Mouse (Mus musculus) R1 (cell line): ENCODE measurements around the gene Olfr548-ps1.
A peak's percentile ranks its signal among the peaks of the same experiment; 100 is the strongest.
"Not testable (repeated sequence)": the region's sequence is repeated elsewhere in the genome, so short reads cannot be mapped to it uniquely, and the experiment has no call there.

Experiments
- DNase-seq: peaks from one replicate; pipeline ENCODE4 v3.0.0-alpha.2; 2018; ENCODE audit warnings: low read depth, low spot score

Olfr548-ps1 gene

DNA sequence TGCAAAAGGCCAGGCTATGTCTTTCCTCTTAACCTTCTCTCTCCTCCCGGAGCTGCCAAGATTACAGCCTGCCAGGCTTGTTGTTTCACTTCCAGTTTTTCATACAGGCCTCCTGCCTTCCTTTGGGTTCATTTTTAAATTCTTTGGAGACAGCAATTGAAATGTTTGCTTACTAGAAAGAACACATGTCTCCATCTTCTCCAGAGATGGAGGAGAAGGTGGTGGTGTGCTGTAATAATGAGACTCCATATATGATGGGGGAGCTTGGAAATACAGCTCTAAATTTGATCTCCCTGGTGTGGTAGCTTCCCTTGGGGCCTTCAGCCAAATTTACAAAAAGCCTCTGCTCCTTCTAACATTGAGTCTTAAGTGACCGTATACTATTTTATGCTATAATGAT, at the start of gene Olfr548-ps1:
TSS of gene Olfr548-ps1 (plus strand) at position 301 of the 400 bp plus-strand sequence.
- DNase-seq = no peak

DNA sequence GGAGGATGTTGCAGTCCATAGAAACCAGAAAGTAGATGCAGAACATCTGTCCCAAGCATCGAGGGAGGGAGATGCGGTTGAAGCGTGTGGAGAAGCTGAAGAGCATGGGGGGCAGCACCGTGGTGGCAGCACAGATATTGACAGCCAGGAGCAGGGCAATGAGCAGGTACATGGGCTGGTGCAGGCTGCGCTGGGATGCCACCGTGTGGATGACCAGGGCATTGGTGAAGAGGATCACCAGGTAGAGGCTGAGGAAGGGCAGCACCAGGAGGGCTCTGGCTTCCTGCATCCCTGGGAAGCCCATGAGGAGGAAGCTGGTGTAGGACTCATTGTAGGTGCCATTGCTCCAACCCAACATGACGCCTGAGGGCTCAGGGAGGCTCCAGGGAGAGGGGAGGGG, 46.3 kb upstream of the Olfr548-ps1 start:
- not testable (repeated sequence) for DNase-seq

DNA sequence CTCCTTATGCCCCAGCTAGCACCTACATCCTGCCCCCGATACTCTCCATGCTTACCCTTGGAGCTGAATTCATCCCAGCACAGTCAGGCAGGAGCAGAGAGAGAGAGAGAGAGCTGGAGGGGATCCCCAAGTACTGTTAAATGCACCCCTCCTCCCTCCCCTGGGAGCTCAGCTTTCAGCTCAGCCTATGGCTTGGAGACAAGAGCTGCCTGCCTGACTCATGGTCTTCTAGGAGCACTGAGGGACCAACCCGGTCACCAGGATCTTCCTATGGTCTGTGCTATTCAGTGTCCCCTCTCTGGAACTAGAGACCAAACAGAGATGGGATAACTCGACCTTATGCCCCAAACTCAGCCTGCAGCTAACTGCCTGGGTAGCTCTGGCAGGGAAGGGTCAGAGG, 41.2 kb upstream of the Olfr548-ps1 start, which contains the start of gene Olfr545:
TSS of gene Olfr545 (minus strand) at position 101 of the 400 bp plus-strand sequence.
- DNase-seq = no peak

DNA sequence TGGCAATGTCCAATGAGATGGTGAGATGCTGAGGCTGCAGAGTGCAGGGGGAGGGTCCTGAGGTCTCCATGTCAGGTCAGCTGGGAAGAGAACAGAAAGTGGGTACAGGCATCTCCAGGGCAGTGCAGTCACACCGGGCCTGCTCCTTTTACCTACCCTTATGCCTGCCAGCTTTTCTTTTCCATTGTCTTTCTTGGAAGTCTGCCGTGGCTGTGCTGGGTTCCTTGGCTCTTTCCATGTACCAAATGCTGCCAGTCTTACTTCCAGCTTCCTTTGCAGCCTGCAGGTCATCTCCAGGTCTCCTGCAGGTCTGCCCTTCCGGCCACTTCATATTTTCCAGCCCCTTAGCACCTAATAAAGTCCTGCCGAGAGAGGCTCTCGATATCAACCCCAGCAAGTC, 38.7 kb upstream of the Olfr548-ps1 start:
- no peak for DNase-seq

DNA sequence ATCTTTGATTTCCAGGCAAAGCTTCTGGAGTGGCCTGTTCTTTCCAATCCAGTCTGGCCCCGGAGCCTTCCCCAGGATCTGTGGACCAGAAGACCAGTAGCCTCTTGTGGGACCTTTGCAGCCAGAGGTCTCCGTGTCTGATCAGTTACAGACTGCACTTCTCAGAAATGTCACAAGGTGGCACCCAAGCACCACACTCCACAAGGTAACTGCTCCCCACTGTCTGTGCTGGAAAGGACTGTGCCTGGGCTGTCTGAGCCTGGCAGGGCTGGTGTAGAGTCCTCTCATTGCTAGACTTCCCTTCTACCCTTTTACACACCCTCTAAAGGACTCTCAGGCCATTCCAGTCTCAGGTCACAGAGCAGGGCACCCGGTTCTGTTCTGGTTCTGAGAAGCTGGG, 33.8 kb upstream of the Olfr548-ps1 start:
- DNase-seq = peak; percentile 75

DNA sequence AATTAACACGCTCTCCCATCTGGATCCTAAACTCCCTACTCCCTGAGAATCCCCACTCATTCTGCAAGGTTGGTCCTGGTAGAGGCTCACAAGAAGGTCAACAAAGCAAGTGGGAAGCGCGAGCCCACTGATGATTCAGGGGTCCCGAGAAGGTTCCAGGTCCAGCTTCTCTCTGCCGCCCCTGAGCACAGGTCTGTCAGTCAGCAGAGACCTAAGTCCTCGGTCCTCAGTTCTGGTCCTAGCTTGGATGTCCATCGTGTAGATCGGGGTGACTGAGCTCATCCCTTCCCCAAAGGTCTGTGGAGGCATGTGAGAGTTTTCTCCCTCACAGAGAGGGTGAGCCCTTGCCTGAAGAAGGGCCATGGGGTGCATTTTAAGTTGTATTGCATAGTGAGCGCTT, 32.6 kb upstream of the Olfr548-ps1 start:
- no peak for DNase-seq

DNA sequence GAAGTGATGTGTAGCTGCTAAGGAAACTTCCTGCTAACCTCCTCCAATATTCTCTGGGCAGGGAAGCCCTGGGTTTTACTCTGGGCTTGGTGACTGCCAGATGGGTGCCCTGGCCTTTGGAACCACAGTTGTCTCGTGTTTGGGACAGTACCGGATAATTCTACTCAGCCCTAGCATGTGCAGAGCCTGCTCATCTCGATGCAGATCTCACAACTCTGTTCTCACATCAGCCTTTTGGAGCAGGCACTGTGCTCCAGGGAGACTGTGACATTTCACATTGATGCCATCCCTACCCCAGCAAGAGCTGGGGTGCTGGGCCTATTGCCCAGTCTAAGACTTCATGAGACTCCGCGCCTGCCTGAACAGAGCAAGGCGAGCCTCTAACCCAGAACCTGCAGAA, 32.0 kb upstream of the Olfr548-ps1 start:
- no peak for DNase-seq

DNA sequence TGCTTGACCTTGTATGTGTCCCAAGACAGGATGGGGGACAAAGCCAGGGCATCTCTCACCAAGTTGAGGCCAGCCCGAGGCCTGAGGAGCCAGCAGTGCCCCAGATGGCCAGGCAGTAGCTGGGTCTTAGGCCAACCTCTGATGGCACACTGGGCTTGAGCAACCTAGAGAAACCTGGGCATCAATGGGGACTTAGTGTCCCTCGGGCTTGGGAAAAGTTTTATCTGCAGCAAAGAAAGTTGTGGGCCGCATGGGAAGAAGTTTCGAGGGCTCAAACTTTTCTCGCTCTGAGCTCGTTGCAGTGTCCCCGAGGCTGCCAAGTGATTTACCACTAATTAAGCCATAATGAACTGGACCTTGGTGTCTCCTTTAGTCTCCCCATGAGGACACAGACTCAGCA, 31.0 kb upstream of the Olfr548-ps1 start:
- no peak for DNase-seq

DNA sequence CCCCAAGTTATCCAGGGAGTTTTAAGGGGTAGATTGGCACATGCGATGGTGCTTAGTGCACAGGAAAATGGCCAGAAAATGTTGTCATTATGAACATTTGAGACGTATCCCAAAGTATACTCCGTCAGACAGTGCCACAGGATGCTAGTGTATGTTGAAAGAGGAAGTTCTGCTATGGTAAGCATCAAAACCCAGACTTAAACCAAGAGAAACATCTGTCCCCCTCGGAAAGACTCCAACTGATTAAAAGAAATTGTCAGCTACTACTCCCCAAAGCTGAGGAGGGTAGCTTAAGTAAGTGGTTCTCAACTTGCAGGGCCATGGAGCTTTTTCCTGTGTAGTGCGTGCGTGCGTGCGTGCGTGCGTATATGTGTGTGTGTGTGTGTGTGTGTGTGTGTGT, 28.8 kb upstream of the Olfr548-ps1 start:
- no peak for DNase-seq

DNA sequence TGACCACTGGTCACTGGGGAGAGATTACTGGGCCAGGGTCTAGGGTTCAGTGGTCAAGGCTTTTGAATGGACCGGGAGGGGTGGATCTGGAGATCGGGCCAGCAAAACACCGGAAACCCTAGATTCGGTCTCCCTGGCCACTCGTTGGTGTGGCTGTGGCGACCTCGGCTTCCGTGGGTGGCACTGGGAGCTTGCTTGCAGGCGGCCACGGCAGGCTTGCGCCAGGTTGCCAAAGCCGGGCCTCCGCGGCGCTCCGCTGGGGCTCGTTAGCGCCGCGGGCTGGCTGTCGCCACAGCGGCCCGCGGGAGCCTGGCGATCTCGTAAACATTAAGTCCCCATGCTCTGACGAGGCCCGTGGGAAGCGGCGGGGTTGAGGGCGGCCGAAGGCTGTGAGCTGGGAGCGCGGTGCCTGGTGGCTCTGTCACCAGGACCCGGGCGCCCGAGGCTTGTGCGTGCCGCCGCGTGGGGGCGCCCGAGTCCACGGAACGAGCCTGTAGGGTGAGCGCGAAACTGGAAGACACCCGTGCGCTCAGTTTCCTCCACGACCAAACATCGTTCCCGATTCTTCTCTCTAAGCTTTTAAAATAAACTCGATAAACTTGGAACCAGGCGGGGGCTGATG, 27.8 kb upstream of the Olfr548-ps1 start:
- DNase-seq = peak; percentile 87

DNA sequence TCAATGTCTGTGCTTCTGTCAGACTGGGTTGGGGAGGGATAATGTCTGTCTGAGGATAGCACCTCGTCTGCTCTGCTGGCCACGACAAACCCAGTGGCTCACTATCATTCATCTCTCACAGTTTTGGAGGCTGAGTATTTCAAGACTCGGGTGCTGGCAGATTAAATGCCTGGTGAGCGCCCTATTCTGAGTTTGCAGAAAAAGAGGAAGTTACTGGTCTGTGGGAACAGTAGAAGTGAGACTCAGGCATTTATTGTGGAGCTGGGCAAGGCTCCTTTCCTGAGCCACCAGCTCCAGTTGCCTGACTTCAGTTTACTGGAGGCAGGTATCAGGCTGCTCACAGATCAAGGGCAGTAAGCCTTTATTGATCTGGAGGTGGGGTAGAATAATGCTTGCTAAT, 26.6 kb upstream of the Olfr548-ps1 start:
- DNase-seq = no peak

DNA sequence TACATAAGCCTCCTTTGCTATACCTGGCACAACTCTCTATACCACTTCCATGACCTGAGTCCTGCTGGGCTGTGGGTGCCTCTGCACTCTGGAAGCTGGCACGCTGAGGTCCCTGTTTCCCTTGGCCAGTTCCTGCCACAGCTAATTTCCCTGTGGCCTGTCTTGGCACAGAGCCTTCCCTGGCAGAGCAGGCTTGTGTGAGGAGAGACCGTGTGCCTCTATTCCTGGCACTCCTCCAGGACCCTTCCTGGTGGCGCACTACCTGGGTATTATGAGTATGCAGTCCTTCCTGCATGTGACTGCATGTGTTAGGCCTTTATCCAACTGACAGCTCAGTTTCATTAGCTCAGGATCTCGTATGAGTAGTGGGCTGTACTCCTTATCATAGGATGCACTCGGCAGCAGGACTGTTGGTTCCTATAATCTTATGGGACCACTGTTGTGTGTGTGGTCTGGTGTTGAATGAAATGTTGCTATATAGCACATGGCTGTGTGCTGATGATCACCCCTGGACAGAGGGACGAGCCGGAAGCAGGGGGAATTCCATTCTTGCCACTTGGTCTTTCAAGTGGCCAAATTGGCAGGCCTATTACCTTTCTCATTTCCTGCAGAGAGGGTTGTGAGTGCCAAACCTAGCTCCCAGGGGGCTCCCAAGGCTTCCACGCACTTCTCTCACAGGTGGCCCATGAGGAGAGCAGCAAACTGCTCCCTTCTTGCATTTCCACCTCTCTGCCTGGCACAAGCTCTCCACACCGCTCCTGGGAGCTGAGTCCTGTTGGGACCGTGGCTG, 24.2 kb upstream of the Olfr548-ps1 start:
- no peak for DNase-seq

DNA sequence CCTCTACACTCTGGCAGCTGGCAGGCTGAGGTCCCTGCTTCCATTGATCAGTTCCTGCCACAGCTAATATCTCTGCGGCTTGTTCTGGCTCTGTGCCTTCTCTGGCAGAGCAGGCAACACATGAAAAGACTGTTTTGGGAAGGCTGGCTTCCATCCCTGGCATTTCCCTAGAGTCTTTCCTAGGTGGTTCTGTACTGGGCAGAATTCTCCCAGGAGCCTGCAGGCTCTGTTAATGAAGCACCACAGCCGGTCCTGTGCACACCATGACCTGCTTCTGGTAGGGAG, 23.7 kb upstream of the Olfr548-ps1 start:
- DNase-seq = no peak

DNA sequence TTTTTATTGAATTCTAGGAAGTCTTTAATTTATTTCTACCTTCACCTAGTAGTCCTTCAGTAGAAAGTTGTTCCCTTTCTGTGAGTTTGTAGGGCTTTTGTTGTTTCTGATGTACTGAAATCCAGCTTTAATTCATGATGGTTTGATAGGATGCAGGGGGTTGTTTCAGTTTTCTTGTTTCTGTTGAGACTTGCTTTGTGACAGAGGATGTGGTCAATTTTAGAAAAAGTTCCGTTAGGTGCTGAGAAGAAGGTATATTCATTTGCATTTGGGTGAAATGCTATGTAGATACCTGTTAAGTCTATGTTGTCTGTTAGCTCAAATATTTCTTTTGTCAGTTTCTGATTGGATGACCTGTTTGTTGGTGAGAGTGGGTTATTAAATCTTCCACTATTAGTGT, 11.6 kb upstream of the Olfr548-ps1 start:
- no peak for DNase-seq

DNA sequence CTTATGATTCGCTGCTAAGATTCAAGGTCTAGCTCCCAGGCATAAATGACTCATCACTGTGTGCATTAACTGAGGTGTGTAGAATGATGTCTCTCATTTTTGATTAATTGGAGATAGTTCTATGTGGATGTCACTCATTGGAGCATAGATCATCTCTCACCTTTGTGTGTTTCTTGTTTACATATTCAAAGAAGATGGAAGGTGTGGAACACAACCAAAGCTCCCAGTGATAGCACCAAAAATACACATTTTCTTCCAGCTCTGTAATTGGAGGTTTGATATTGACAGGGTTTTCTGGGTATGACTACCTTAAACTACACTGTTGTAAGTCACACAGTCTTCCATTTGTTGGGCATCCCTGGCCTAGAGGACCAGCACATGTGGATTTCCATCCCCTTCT, 6.2 kb upstream of the Olfr548-ps1 start, which contains the start of gene Olfr547:
TSS of gene Olfr547 (plus strand) at position 301 of the 400 bp plus-strand sequence.
- DNase-seq = no peak

DNA sequence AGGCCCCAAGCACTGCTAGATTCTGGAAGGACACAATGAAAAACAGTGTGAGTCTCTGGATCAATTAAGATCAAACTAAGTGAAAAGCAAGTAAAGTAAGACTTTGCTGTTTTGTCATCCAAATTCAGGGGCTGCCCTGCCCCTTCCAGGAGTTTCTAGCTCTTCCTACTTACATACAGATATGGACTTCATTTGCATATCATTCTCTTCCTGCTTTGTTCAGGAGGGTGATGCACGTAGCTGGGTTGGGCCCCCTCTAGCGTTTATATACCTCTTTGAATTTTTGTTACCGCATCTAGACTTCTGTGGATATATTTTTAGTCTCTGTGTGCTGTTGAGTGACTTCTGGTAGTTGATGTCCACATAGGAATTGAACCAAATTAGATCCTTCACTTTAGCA, 555 bp downstream of the Olfr548-ps1 start:
- peak; percentile 60 for DNase-seq

DNA sequence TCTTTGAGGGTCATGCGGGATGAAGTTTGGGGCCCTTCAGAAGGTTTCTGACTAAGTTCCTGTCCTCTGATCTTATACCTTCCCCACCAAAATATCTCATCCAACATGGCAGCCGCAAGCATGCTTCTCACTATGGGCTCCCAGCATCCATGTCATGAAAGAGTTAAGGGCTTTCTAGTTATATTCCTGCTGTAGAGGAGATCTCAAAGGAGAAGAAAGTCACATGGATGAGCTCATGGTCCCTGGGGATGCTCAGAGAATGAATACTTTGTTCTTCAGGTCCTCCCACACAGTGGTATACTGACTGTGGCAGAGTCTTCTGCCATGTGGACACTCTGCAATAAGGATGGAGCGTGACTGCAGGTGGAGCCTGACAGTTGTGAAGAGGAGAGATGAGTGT, 8.9 kb downstream of the Olfr548-ps1 start, which contains the start of gene Olfr549:
TSS of gene Olfr549 (plus strand) at position 301 of the 400 bp plus-strand sequence.
- DNase-seq = no peak

DNA sequence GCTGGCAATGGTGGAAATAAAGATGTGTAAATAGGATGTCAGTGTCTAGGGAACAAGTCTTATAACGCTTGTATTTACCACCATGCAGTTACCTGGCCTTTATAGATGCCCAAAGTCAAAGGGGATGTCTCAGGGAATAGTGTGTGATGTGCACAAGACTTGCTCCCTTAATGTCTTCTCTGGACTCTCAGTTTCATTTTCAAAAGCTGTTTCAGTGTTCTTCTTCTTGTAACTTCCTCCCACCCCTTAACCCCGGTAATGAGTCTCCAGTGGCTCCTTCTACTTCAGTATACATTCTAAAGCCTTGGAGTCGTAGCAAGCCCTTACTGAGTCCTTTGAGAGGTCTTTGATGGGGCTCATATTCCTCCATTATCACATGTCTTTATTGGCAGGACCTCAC, 12.6 kb downstream of the Olfr548-ps1 start:
- no peak for DNase-seq

DNA sequence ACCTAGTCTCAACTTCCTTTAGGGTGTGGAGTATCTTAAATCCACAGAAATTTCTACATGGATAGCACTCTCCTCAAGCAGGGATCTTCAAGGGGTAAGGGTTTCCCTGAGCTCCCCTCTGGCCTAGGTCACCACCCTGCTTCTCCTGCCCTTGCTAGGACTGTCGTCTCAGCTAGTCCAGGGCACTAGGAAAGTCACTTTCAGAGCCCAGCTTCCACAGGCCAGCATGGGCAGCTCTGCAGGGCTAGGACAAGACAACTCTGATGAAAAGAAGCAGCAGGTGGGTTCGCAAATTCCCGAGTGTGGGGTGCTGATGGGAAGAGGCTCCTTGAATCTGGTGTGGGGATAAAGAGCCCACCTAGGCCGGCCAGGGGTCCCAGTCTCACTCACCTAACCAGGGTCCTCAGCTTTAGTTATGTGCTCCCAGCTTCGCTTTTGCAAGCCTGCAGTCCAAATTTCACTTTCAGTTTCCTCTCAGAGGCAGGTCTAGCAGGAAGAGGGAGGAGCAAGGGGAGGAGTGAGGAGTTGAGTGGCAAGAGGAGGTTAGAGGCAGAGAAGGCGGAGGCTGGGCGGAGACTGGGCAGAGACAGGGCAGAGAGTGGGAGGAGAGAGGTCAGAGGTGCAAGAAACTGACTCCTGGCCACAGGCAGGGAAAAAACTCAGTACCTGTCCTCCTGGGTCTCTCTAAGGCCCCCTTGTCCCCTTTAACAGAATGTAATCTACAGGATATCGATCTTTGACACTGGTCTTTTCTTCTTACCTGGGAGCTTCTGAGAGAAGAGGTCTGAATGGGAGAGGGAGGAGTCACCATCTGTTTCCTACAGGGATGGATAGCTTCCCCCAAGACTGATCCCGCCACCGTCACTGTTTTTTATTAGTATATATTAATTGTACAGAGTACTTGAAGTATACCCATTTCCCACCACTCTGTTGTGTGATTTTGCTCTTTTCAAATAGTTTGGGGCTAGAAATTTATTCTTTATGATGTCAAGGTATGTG, 24.6 kb downstream of the Olfr548-ps1 start, which contains the start of gene Trim21:
TSS of gene Trim21 (minus strand) at position 488 of the 999 bp plus-strand sequence.
- peak; percentile 93 for DNase-seq

DNA sequence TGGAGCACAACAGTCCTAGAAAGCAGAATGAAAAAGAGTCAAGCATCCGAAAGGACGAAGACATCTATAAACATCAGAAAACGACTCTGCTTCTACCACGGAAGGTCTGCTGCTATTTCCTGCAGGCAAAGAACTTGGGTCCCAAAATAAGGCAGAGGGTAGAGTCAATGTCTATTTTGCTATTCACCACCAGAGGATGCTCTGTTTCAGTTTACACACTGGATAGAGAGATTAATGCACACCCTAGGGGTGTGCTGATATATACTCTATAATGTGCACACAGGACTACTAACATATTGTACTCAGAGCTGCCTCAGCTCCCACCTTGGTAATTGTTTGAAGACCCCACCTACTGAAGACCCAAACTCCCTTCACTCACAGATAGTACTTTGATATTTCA, 25.5 kb downstream of the Olfr548-ps1 start:
- no peak for DNase-seq

DNA sequence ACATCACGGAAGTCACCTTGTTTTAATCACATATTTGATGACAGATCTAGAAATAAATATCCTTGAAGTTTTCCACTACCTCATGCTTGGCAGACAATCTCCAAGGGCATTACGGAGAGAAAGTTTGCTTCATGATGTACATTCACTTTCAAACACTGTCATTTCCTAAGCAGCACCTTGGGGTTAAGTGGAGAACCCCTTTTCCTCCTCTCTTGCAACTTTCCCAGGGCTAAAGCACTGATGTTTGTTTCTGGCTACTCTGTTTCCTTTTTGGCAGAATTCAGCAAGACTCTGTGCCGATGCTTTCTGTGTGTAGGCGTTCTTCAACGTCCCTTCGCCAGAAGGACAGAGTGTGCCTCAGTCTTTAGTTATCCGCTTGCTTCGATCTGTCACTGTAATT, 30.4 kb downstream of the Olfr548-ps1 start, which contains the start of gene Olfr550:
TSS of gene Olfr550 (plus strand) at position 301 of the 400 bp plus-strand sequence.
- DNase-seq = no peak
